ENCODE assay signal across 21 mouse cellular contexts in the genomic region with DNA sequence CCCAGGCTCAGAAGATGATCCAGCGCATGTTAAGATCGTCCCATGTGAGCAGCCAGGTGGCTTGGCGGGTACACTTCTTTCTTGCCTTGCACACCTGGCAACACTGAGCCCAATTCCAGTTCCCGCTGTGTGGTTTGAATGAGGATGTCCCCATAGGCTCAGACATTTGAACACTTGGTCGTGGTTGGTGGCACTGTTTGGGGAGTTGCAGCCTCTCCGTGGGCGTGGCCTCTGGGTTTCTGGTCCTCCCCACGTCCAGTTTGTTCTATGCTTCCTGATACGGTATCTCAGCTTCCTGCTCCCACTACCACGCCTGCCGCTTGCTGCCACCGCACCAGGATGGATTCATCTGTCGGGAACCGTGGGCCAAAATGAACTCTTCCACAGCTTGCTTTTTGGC. TPM values are rescaled to one million over a fixed set of nuclear protein-coding genes. Genes with fewer than 3 reads are reported as not detected.
A peak's percentile ranks its signal among the peaks of the same experiment; 100 is the strongest.
DNase-seq lines count a peak whose midpoint lies in the region; ATAC-seq and TF ChIP-seq lines count a peak whose summit lies in the region.
"Had no signal": no experiment of that assay in that cellular context is flagged by ENCODE, and none has a peak within 500 bp of the region (broad histone marks: within the 10 kb centered on the region; RNA-seq: fewer than 3 reads in every experiment).

No protein-coding gene starts in this region.

- no peak for TF ChIP-seq CTCF in liver, adult 2 months (IDR thresholded peaks at IDR 0.05; ENCODE audit: low read depth, low read length)
- no peak for TF ChIP-seq CTCF in thymus, adult 2 months (IDR thresholded peaks at IDR 0.05; ENCODE audit: borderline replicate concordance, control insufficient read depth, extremely low read depth, insufficient read depth, low read length, poor library complexity)

- H3K4me1 ChIP-seq in heart, embryonic 12.5 days (replicated peaks), result peaks cover 37% of the 10 kb centered on the region
- H3K4me1 ChIP-seq in liver, adult 2 months (ENCODE audit: control insufficient read depth, insufficient read depth, low read length), result peaks cover 41% of the 10 kb centered on the region
- H3K4me1 ChIP-seq in liver, embryonic 16.5 days (ENCODE audit: control insufficient read depth, low read depth, low read length), result peaks cover 48% of the 10 kb centered on the region
- peaks cover 10% of the 10 kb centered on the region for H3K4me1 ChIP-seq in thymus, adult 2 months (replicated peaks; ENCODE audit: control insufficient read depth, insufficient read depth, low read length)

- H3K27me3 ChIP-seq in heart, embryonic 12.5 days (replicated peaks), result no peaks in the 10 kb centered on the region
- no peaks in the 10 kb centered on the region for H3K27me3 ChIP-seq in liver, adult 2 months (ENCODE audit: control insufficient read depth, insufficient read depth, low read length)
- no peaks in the 10 kb centered on the region for H3K27me3 ChIP-seq in liver, embryonic 16.5 days (ENCODE audit: control insufficient read depth, insufficient read depth, low read depth, low read length)
- H3K27me3 ChIP-seq in thymus, adult 2 months (ENCODE audit: control insufficient read depth, insufficient read depth, low read length), result no peaks in the 10 kb centered on the region
- H3K27me3 ChIP-seq: hindbrain, embryonic 12.5 days; stomach, embryonic 15.5 days had no signal

- no peak for ATAC-seq in heart, embryonic 12.5 days (ENCODE audit: insufficient number of reproducible peaks, low FRiP score)
- ATAC-seq in liver, embryonic 16.5 days (ENCODE audit: low read depth), result no peak

- no peak overlapping the region for H3K9ac ChIP-seq in heart, embryonic 12.5 days
- no peak overlapping the region for H3K9ac ChIP-seq in liver, adult 2 months (ENCODE audit: low read depth, low read length)
- H3K9ac ChIP-seq in liver, embryonic 16.5 days (ENCODE audit: low read depth, low read length), result peak overlapping the region; percentile 35; the same call in 1 of the 2 replicates
- H3K9ac ChIP-seq: hindbrain, embryonic 12.5 days; stomach, embryonic 15.5 days had no signal

- peak overlapping the region; percentile 47 for H3K4me2 ChIP-seq in heart, embryonic 12.5 days
- H3K4me2 ChIP-seq in liver, embryonic 16.5 days (ENCODE audit: low read depth, low read length), result peak overlapping the region; percentile 76
- H3K4me2 ChIP-seq: hindbrain, embryonic 12.5 days; stomach, embryonic 15.5 days had no signal

- TF ChIP-seq POLR2A in liver, adult 2 months (IDR thresholded peaks at IDR 0.05; ENCODE audit: extremely low read depth, insufficient read depth, low read length), result no peak
- no peak for TF ChIP-seq POLR2A in thymus, adult 2 months (IDR thresholded peaks at IDR 0.05; ENCODE audit: control insufficient read depth, extremely low read depth, insufficient read depth, low read length, poor library complexity)

- 72% methylated on average over 14 of the region's 14 CpGs for WGBS in heart, embryonic 12.5 days
- WGBS in liver, adult 2 months, result 19% methylated on average over 14 of the region's 14 CpGs
- 59% methylated on average over 14 of the region's 14 CpGs for WGBS in liver, embryonic 16.5 days (ENCODE audit: insufficient replicate concordance)
- WGBS in thymus, adult 2 months, result 90% methylated on average over 14 of the region's 14 CpGs

- H3K9me3 ChIP-seq in heart, embryonic 12.5 days (replicated peaks), result no peaks in the 10 kb centered on the region
- no peaks in the 10 kb centered on the region for H3K9me3 ChIP-seq in liver, embryonic 16.5 days (replicated peaks; ENCODE audit: control insufficient read depth, low read length)
- H3K9me3 ChIP-seq: embryonic facial prominence, embryonic 10.5 days; hindbrain, embryonic 12.5 days; stomach, embryonic 15.5 days had no signal

- H3K36me3 ChIP-seq in heart, embryonic 12.5 days, result peaks cover 23% of the 10 kb centered on the region
- peaks cover 11% of the 10 kb centered on the region; the same call in 1 of the 2 replicates for H3K36me3 ChIP-seq in liver, adult 2 months (ENCODE audit: control insufficient read depth, insufficient read depth, low read length)
- peaks cover 51% of the 10 kb centered on the region for H3K36me3 ChIP-seq in liver, embryonic 16.5 days (ENCODE audit: control insufficient read depth, insufficient read depth)
- H3K36me3 ChIP-seq in thymus, adult 2 months (ENCODE audit: control insufficient read depth, insufficient read depth, low read length), result peaks cover under 1% of the 10 kb centered on the region; the same call in 1 of the 2 replicates
- H3K36me3 ChIP-seq: stomach, embryonic 15.5 days had no signal

- peaks cover 4% of the 10 kb centered on the region; the same call in 1 of the 2 replicates for H3K79me2 ChIP-seq in liver, adult 2 months (ENCODE audit: control insufficient read depth, insufficient read depth, low read length)

- DNase-seq in heart, postnatal 10 days, result no peak
- DNase-seq in R1 (ENCODE audit: low read depth, low spot score), result peak; percentile 80
- DNase-seq in liver, adult 2 months (ENCODE audit: extremely low read depth, low read depth, low spot score), result peak; percentile 83
- no peak for DNase-seq in kidney, adult 11 months
- no peak for DNase-seq in thymus, adult 2 months
- DNase-seq in gastrocnemius, adult 8-10 months (ENCODE audit: low spot score in 2 of 2), result no peak
- DNase-seq: adrenal gland, postnatal 25 days; B cell, adult 2 months; cerebellum, adult 9-10 months; gastrocnemius, adult 2 months; kidney, adult 18-20 months; right cerebral cortex, postnatal 4 days; thymus, adult 18-20 months; thymus, postnatal 4 days had no signal

- no peak overlapping the region for H3K4me3 ChIP-seq in heart, embryonic 12.5 days
- no peak overlapping the region for H3K4me3 ChIP-seq in liver, adult 2 months (ENCODE audit: insufficient read depth, low read depth, low read length)
- H3K4me3 ChIP-seq in liver, embryonic 16.5 days (ENCODE audit: low read depth, low read length), result peak overlapping the region; percentile 98
- no peak overlapping the region for H3K4me3 ChIP-seq in thymus, adult 2 months (ENCODE audit: control insufficient read depth, insufficient read depth, low read length)
- H3K4me3 ChIP-seq: embryonic facial prominence, embryonic 10.5 days; gastrocnemius, adult 2 months; hindbrain, embryonic 12.5 days; left cerebral cortex, adult 2 months; stomach, embryonic 15.5 days had no signal

- intact Hi-C loops in heart, postnatal 10 days (cut with DNase I), result loop anchor here (2.0 kb wide), 1 partner anchor 21 kb away; a partner anchor contains a TSS

- H3K27ac ChIP-seq in heart, embryonic 12.5 days (ENCODE audit: poor library complexity, severe bottlenecking), result no peak overlapping the region
- peak overlapping the region; percentile 84 for H3K27ac ChIP-seq in liver, adult 2 months (replicated peaks; ENCODE audit: insufficient read depth, low read depth, low read length)
- H3K27ac ChIP-seq in liver, embryonic 16.5 days (ENCODE audit: low read length), result peak overlapping the region; percentile 98
- H3K27ac ChIP-seq in thymus, adult 2 months (ENCODE audit: control insufficient read depth, insufficient read depth, low read length), result no peak overlapping the region
- H3K27ac ChIP-seq: gastrocnemius, adult 2 months; left cerebral cortex, adult 2 months; macrophage; stomach, embryonic 15.5 days had no signal

RNA-seq across cellular contexts. Expression of a gene that starts 4.4 kb away (rescaled TPM):
- polyA plus RNA-seq in heart, embryonic 12.5 days (2016; fragmentation: Nextera tagmentation; extraction: Ambion mirVana), result 24.3 and 24.5 TPM in 2 replicates
- total RNA-seq in heart, postnatal 10 days (2021), result 1 to 10 TPM; 7.2 to 9.1 TPM
- total RNA-seq in liver, adult 2 months (2014; rRNA removed), result 27.0 and 35.5 TPM in 2 replicates
- polyA plus RNA-seq in liver, adult 2 months (2012; rRNA removed), result 62.1 and 87.1 TPM in 2 replicates
- polyA plus RNA-seq in liver, embryonic 16.5 days (2015; fragmentation: Nextera tagmentation; extraction: Ambion mirVana), result 136 and 144 TPM in 2 replicates
- 6.0 and 6.9 TPM in 2 replicates for polyA plus RNA-seq in thymus, adult 2 months (2012; rRNA removed)
- total RNA-seq in gastrocnemius, adult 8-10 months (2022), result 1 to 10 TPM; 5.4 to 6.8 (median 6.1) TPM

RNA-seq across cellular contexts. Expression of a gene that starts 20.6 kb away (rescaled TPM):
- 102 and 106 TPM in 2 replicates for polyA plus RNA-seq in heart, embryonic 12.5 days (2016; fragmentation: Nextera tagmentation; extraction: Ambion mirVana)
- 10 to 100 TPM; 10.8 to 13.7 TPM for total RNA-seq in heart, postnatal 10 days (2021)
- total RNA-seq in liver, adult 2 months (2014; rRNA removed), result 0.28 and 1.5 TPM in 2 replicates
- polyA plus RNA-seq in liver, adult 2 months (2012; rRNA removed), result 0.37 and 0.57 TPM in 2 replicates
- polyA plus RNA-seq in liver, embryonic 16.5 days (2015; fragmentation: Nextera tagmentation; extraction: Ambion mirVana), result 118 and 130 TPM in 2 replicates
- polyA plus RNA-seq in thymus, adult 2 months (2012; rRNA removed), result 47.7 and 52.1 TPM in 2 replicates
- 10 to 100 TPM in 2 of 4 experiments, 1 to 10 TPM in 2; 6.3 to 16.2 (median 11.4) TPM for total RNA-seq in gastrocnemius, adult 8-10 months (2022)

RNA-seq across cellular contexts. Expression of a gene that starts 20.7 kb away (rescaled TPM):
- 34.6 and 35.2 TPM in 2 replicates for polyA plus RNA-seq in heart, embryonic 12.5 days (2016; fragmentation: Nextera tagmentation; extraction: Ambion mirVana)
- total RNA-seq in heart, postnatal 10 days (2021), result 10 to 100 TPM; 23.1 TPM
- 10.9 and 14.5 TPM in 2 replicates for total RNA-seq in liver, adult 2 months (2014; rRNA removed)
- 27.8 and 30.8 TPM in 2 replicates for polyA plus RNA-seq in liver, adult 2 months (2012; rRNA removed)
- 18.8 and 19.6 TPM in 2 replicates for polyA plus RNA-seq in liver, embryonic 16.5 days (2015; fragmentation: Nextera tagmentation; extraction: Ambion mirVana)
- 79.1 and 97.7 TPM in 2 replicates for polyA plus RNA-seq in thymus, adult 2 months (2012; rRNA removed)
- total RNA-seq in gastrocnemius, adult 8-10 months (2022), result 10 to 100 TPM; 16.6 to 20.2 (median 19.3) TPM

RNA-seq across cellular contexts. Expression of a gene that starts 43.8 kb away (rescaled TPM):
- polyA plus RNA-seq in heart, embryonic 12.5 days (2016; fragmentation: Nextera tagmentation; extraction: Ambion mirVana), result 0.28 and 0.36 TPM in 2 replicates
- under 1 TPM; 0.22 to 0.25 TPM for total RNA-seq in heart, postnatal 10 days (2021)
- not detected in 2 replicates for total RNA-seq in liver, adult 2 months (2014; rRNA removed)
- polyA plus RNA-seq in liver, adult 2 months (2012; rRNA removed), result not detected in 2 replicates
- polyA plus RNA-seq in liver, embryonic 16.5 days (2015; fragmentation: Nextera tagmentation; extraction: Ambion mirVana), result 0.56 and 0.77 TPM in 2 replicates
- 2.2 and 2.8 TPM in 2 replicates for polyA plus RNA-seq in thymus, adult 2 months (2012; rRNA removed)
- under 1 TPM; 0.10 to 0.40 (median 0.21) TPM for total RNA-seq in gastrocnemius, adult 8-10 months (2022)
- total RNA-seq: adrenal gland, postnatal 25 days had no signal

Comparison
In these comparisons a context has a peak if more than half of its experiments do, and no peak if none do; other contexts are left out.
1. RNA of a gene that starts 20.6 kb away (polyA plus RNA-seq): 118 to 130 TPM in liver, embryonic 16.5 days, 102 to 106 TPM in heart, embryonic 12.5 days and 47.7 to 52.1 TPM in thymus, adult 2 months; 0.37 to 0.57 TPM in liver, adult 2 months; every median in the first group is over 10 times any median in the second.
2. H3K27ac ChIP-seq: peak in liver, adult 2 months (single experiment) and liver, embryonic 16.5 days (single experiment); none in heart, embryonic 12.5 days (single experiment) and thymus, adult 2 months (single experiment).
3. DNase-seq: peak in R1 (single experiment) and liver, adult 2 months (single experiment); none in heart, postnatal 10 days (0 of 2), kidney, adult 11 months (single experiment), thymus, adult 2 months (single experiment) and gastrocnemius, adult 8-10 months (0 of 2).